Mouse (Mus musculus) thymus, adult 2 months (tissue): Measurements from ENCODE around the gene Lhfpl2. TPM values are rescaled to one million over a fixed set of nuclear protein-coding genes. Genes with fewer than 3 reads are reported as not detected.

Experiments
- DNase-seq: peaks from one replicate; pipeline ENCODE4 v3.0.0; 2021
- H3K27ac ChIP-seq: fragments of 200-500 bp; 2 replicates; pipeline ENCODE4 v1.5.1; 2012; ENCODE audit warnings: low read length, control low read depth; ENCODE audit not compliant: control insufficient read depth, insufficient read depth
- H3K27me3 ChIP-seq: fragments of 200-500 bp; 2 replicates; pipeline ENCODE4 v1.6.1; 2012; ENCODE audit warnings: mild to moderate bottlenecking, low read length, moderate library complexity, mixed read lengths; ENCODE audit not compliant: control insufficient read depth, insufficient read depth
- H3K36me3 ChIP-seq: fragments of 200-500 bp; 2 replicates; pipeline ENCODE4 v1.6.1; 2012; ENCODE audit warnings: mild to moderate bottlenecking, low read length, moderate library complexity; ENCODE audit not compliant: control insufficient read depth, insufficient read depth
- H3K4me1 ChIP-seq: fragments of 200-500 bp; replicated peaks from 2 replicates; pipeline ENCODE4 v1.6.1; 2012; ENCODE audit warnings: low read length; ENCODE audit not compliant: control insufficient read depth, insufficient read depth
- H3K4me3 ChIP-seq: fragments of 200-500 bp; 2 replicates; pipeline ENCODE4 v1.5.1; 2012; ENCODE audit warnings: mild to moderate bottlenecking, low read length, control low read depth, moderate library complexity; ENCODE audit not compliant: control insufficient read depth, insufficient read depth
- CTCF ChIP-seq: fragments of 200-500 bp; IDR thresholded peaks from 2 replicates; pipeline ENCODE4 v1.5.1; 2012; ENCODE audit warnings: mild to moderate bottlenecking, control low read depth, low read length, moderate library complexity, borderline replicate concordance; ENCODE audit not compliant: control insufficient read depth, poor library complexity, insufficient read depth; ENCODE audit errors: extremely low read depth
- POLR2A ChIP-seq: fragments of 200-500 bp; IDR thresholded peaks from 2 replicates; pipeline ENCODE4 v1.6.1; 2012; ENCODE audit warnings: mild to moderate bottlenecking, low read length, control low read depth, moderate library complexity; ENCODE audit not compliant: control insufficient read depth, poor library complexity, insufficient read depth; ENCODE audit errors: extremely low read depth
- WGBS: fragments of 180-500 bp; shearing (Covaris S2); methylation state at CpG from one replicate; pipeline ENCODE4 v1.1.7; 2018; 5-methylcytosine and 5-hydroxymethylcytosine counted together
- polyA plus RNA-seq: library from polyadenylated mRNA; depleted of rRNA; stranded (reverse); fragments of >200 nt; gene quantifications from 2 replicates; pipeline ENCODE4 v1.2.3, GENCODE M21; 2012

Gene Lhfpl2
- polyA plus RNA-seq, 1 experiment = 6.6 TPM

GRCm38 (mm10) chr13:94178401-94179040, 120.9 kb downstream of the Lhfpl2 start:
- H3K27ac ChIP-seq = no peak overlapping the region
- no peak for DNase-seq

GRCm38 (mm10) chr13:94180477-94181420, 123.2 kb downstream of the Lhfpl2 start:
- WGBS = 95% methylated on average over 5 of the region's 5 CpGs
- TF ChIP-seq POLR2A (no peak), CTCF (no peak)
- no peak overlapping the region for H3K4me3 ChIP-seq
- H3K27me3 ChIP-seq = no peaks in the 10 kb centered on the region
- H3K36me3 ChIP-seq = no peaks in the 10 kb centered on the region
- peaks cover 20% of the 10 kb centered on the region for H3K4me1 ChIP-seq
- DNase-seq = no peak
- no peak overlapping the region for H3K27ac ChIP-seq

More at GRCm38 (mm10) chr13:94178401-94179040, 120.9 kb downstream of the Lhfpl2 start:
- TF ChIP-seq CTCF (no peak), POLR2A (no peak)
- H3K4me1 ChIP-seq = peaks cover 39% of the 10 kb centered on the region
- H3K36me3 ChIP-seq = no peaks in the 10 kb centered on the region
- H3K27me3 ChIP-seq = no peaks in the 10 kb centered on the region; the same call in 1 of the 2 replicates
- WGBS = 47% methylated on average over 11 of the region's 11 CpGs
- H3K4me3 ChIP-seq = no peak overlapping the region

DNA sequence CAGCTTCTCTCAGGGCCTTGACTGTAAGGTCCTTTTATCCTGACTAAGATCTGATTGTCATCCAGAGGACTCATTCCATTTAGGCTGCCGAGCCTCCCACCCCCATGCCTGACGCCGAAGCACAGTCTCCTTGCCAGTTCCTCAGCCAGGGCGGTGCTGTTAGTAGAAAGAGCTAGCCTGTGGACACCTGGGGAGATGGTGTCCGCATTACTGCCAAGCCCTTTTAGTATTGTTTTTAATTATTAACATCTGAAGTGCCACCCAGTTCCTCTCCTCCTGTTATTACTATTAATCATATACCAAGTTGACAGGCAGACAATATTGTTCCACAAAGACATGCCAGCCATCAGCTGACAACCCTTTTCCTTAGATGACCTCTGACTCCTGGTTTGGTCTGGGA, 124.4 kb downstream of the Lhfpl2 start:
- no peaks in the 10 kb centered on the region for H3K36me3 ChIP-seq
- H3K4me1 ChIP-seq = peaks cover 16% of the 10 kb centered on the region
- TF ChIP-seq CTCF (no peak), POLR2A (no peak)
- H3K4me3 ChIP-seq = no peak overlapping the region
- H3K27ac ChIP-seq = no peak overlapping the region
- no peak for DNase-seq
- WGBS = 96% methylated on average over 5 of the region's 5 CpGs
- H3K27me3 ChIP-seq = no peaks in the 10 kb centered on the region

- 36% methylated on average over 8 of the region's 8 CpGs for WGBS
- no peak overlapping the region for H3K27ac ChIP-seq
- H3K4me1 ChIP-seq = peaks cover 14% of the 10 kb centered on the region
- no peaks in the 10 kb centered on the region for H3K27me3 ChIP-seq
- H3K4me3 ChIP-seq = no peak overlapping the region
- TF ChIP-seq POLR2A (no peak), CTCF (no peak)
- H3K36me3 ChIP-seq = no peaks in the 10 kb centered on the region
- DNase-seq = no peak
These were observed 125.9 kb downstream of the Lhfpl2 start for GRCm38 (mm10) chr13:94183372-94184021.

DNA sequence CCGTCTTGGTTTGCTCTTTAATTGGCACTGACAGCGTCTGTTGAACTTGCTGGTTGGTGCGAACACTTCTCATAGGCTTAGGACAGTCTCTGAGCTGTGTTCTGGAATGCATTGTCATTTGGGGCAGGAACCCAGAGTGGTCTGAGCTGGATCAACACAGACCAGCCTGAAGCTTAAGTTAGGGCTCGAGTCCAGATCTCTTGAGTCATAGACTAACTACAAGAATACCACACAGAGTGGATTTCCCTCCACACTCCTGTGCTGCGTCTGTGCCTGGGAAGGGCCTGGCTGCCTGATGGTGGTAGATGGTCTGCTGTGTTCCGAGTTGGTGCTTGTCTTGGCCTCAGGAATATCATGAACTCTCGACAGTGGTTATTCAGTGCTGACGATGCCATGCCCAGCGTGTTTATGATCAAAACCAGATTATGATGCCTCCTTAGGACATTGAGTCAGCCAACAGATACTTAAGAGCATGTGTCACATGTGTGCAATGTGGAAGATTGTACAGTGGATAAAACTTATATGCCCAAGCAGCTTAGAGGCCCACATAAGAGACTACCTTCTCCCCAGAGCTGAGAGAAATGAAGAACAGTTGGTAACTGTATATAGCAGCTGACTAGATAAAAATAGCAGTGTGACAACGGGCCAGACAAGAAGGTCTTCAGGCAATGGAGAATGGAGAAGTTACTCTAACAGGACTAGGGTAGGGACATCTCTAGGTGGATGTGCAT, 127.3 kb downstream of the Lhfpl2 start:
- Histone ChIP-seq H3K4me1 (peaks cover 7% of the 10 kb centered on the region; the same call in 1 of the 2 replicates), H3K4me3 (no peak overlapping the region), H3K27ac (no peak overlapping the region), H3K36me3 (no peaks in the 10 kb centered on the region), H3K27me3 (no peaks in the 10 kb centered on the region)
- 81% methylated on average over 10 of the region's 10 CpGs for WGBS
- TF ChIP-seq CTCF (no peak), POLR2A (no peak)
- DNase-seq = no peak

DNA sequence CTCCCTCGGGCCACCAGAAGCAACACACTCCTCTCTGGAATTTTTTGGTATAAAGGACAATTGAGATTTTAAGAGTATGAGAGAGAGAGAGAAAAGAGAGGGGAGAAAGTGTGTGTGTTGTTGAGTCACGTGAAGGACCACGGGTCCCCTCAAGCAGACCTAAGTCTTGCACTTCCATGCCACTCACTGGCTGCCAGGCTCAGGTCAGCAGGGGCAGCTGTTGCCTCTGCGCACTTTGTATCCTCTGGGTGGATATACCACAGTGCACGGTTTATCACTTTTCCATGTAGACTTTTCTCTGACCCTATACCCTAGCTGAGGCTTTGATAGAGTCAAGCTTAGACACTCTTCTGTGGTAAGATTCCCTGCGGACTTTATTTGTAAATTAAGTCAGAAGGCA, 128.0 kb downstream of the Lhfpl2 start:
- no peak overlapping the region for H3K4me3 ChIP-seq
- no peaks in the 10 kb centered on the region for H3K36me3 ChIP-seq
- H3K4me1 ChIP-seq = peaks cover 7% of the 10 kb centered on the region; the same call in 1 of the 2 replicates
- no peak overlapping the region for H3K27ac ChIP-seq
- WGBS = 86% methylated on average over 6 of the region's 6 CpGs
- TF ChIP-seq CTCF (no peak), POLR2A (no peak)
- no peak for DNase-seq
- no peaks in the 10 kb centered on the region for H3K27me3 ChIP-seq
